Mouse (Mus musculus): ENCODE results near the gene Cacnb1. TPM values are rescaled to one million over a fixed set of nuclear protein-coding genes. Genes with fewer than 3 reads are reported as not detected.

Cacnb1 gene
- polyA plus RNA-seq, 1 experiment = 5.2 TPM

GRCm38 (mm10) chr11:98021118-98021517 is 1.7 kb downstream of the Cacnb1 start:
- no peaks in the 10 kb centered on the region for H3K27me3 ChIP-seq (ENCODE audit: control insufficient read depth, insufficient read depth, low read length, poor library complexity, severe bottlenecking)
- H3K36me3 ChIP-seq (ENCODE audit: control insufficient read depth, insufficient read depth, low read length, poor library complexity, severe bottlenecking) = no peaks in the 10 kb centered on the region
- H3K27ac ChIP-seq (ENCODE audit: insufficient read depth, low read length) = no peak overlapping the region
- TF ChIP-seq POLR2A (IDR thresholded peaks at IDR 0.05; ENCODE audit: insufficient read depth, low read length) = no peak
- TF ChIP-seq CTCF (IDR thresholded peaks at IDR 0.05; ENCODE audit: low read depth, low read length) = no peak
- no peak for TF ChIP-seq EP300 (IDR thresholded peaks at IDR 0.05; ENCODE audit: insufficient read depth, low read depth, low read length)
- H3K4me1 ChIP-seq (ENCODE audit: control insufficient read depth, insufficient read depth, low read length) = peaks cover 7% of the 10 kb centered on the region
- no peak overlapping the region for H3K9ac ChIP-seq (ENCODE audit: low read depth, poor library complexity, severe bottlenecking)
- no peaks in the 10 kb centered on the region for H3K9me3 ChIP-seq (replicated peaks; ENCODE audit: control insufficient read depth, insufficient read depth, low read length, poor library complexity, severe bottlenecking)
- no peak overlapping the region for H3K4me3 ChIP-seq (ENCODE audit: low read depth, low read length)

- H3K27me3 ChIP-seq (ENCODE audit: control insufficient read depth, insufficient read depth, low read length, poor library complexity, severe bottlenecking) = no peaks in the 10 kb centered on the region
- H3K4me1 ChIP-seq (ENCODE audit: control insufficient read depth, insufficient read depth, low read length) = peaks cover 7% of the 10 kb centered on the region
- H3K36me3 ChIP-seq (ENCODE audit: control insufficient read depth, insufficient read depth, low read length, poor library complexity, severe bottlenecking) = no peaks in the 10 kb centered on the region
- no peak overlapping the region for H3K4me3 ChIP-seq (ENCODE audit: low read depth, low read length)
- H3K9ac ChIP-seq (ENCODE audit: low read depth, poor library complexity, severe bottlenecking) = no peak overlapping the region
- no peaks in the 10 kb centered on the region for H3K9me3 ChIP-seq (replicated peaks; ENCODE audit: control insufficient read depth, insufficient read depth, low read length, poor library complexity, severe bottlenecking)
- no peak overlapping the region for H3K27ac ChIP-seq (ENCODE audit: insufficient read depth, low read length)
- TF ChIP-seq CTCF (IDR thresholded peaks at IDR 0.05; ENCODE audit: low read depth, low read length) (no peak), POLR2A (IDR thresholded peaks at IDR 0.05; ENCODE audit: insufficient read depth, low read length) (no peak), EP300 (IDR thresholded peaks at IDR 0.05; ENCODE audit: insufficient read depth, low read depth, low read length) (no peak)
Measured at GRCm38 (mm10) chr11:98020710-98021109, 2.1 kb downstream of the Cacnb1 start.

GRCm38 (mm10) chr11:98019883-98020610 is 2.8 kb downstream of the Cacnb1 start:
- peaks cover 6% of the 10 kb centered on the region for H3K4me1 ChIP-seq (ENCODE audit: control insufficient read depth, insufficient read depth, low read length)
- no peak overlapping the region for H3K27ac ChIP-seq (ENCODE audit: insufficient read depth, low read length)
- H3K36me3 ChIP-seq (ENCODE audit: control insufficient read depth, insufficient read depth, low read length, poor library complexity, severe bottlenecking) = no peaks in the 10 kb centered on the region
- H3K9ac ChIP-seq (ENCODE audit: low read depth, poor library complexity, severe bottlenecking) = no peak overlapping the region
- H3K9me3 ChIP-seq (replicated peaks; ENCODE audit: control insufficient read depth, insufficient read depth, low read length, poor library complexity, severe bottlenecking) = no peaks in the 10 kb centered on the region
- no peak overlapping the region for H3K4me3 ChIP-seq (ENCODE audit: low read depth, low read length)
- TF ChIP-seq EP300 (IDR thresholded peaks at IDR 0.05; ENCODE audit: insufficient read depth, low read depth, low read length) = no peak
- TF ChIP-seq CTCF (IDR thresholded peaks at IDR 0.05; ENCODE audit: low read depth, low read length) = no peak
- no peaks in the 10 kb centered on the region for H3K27me3 ChIP-seq (ENCODE audit: control insufficient read depth, insufficient read depth, low read length, poor library complexity, severe bottlenecking)

DNA sequence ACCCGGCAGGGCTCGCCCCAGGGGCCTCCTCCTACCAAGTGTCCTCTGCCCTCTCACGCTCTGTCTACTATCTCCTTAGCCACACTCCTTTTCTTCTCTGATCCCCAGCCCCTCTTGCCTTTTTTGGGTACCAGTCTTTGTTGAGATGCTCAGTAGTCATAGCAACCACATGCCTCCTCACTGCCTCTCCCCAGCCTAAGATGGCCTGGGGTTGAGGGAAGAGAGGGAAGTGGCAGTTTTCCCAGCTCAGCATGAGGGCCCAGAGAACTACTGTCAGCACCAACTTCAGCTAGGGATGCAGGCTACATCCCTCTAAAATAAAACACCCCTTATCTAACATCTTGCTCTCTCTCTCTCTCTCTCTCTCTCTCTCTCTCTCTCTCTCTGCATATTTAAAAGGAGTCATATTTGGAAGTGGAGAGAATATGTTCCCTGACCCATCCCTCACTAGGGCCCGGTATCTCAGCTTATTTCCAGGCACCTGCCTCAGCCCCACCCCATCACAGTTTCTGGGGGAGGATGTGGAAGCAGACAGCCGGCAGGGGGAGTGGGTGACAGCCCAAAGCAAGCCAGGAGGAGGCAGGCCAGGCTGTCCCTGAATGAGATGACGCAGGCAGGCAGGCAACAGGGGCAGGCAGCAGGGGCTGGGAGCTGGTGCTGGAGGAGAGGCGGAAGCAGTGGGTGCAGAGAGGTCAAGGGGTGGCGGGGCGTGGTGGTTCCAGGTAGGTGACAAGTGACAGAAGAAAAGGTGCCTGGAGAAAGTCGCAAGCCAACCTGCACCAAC is 3.8 kb downstream of the Cacnb1 start:
- Histone ChIP-seq H3K9ac (ENCODE audit: low read depth, poor library complexity, severe bottlenecking) (no peak overlapping the region), H3K27ac (ENCODE audit: insufficient read depth, low read length) (no peak overlapping the region), H3K9me3 (replicated peaks; ENCODE audit: control insufficient read depth, insufficient read depth, low read length, poor library complexity, severe bottlenecking) (no peaks in the 10 kb centered on the region), H3K27me3 (ENCODE audit: control insufficient read depth, insufficient read depth, low read length, poor library complexity, severe bottlenecking) (no peaks in the 10 kb centered on the region), H3K4me3 (ENCODE audit: low read depth, low read length) (peak overlapping the region; percentile 3; the same call in 1 of the 2 replicates), H3K4me1 (ENCODE audit: control insufficient read depth, insufficient read depth, low read length) (peaks cover 6% of the 10 kb centered on the region), H3K36me3 (ENCODE audit: control insufficient read depth, insufficient read depth, low read length, poor library complexity, severe bottlenecking) (no peaks in the 10 kb centered on the region)
- TF ChIP-seq POLR2A (IDR thresholded peaks at IDR 0.05; ENCODE audit: insufficient read depth, low read length) (no peak), CTCF (IDR thresholded peaks at IDR 0.05; ENCODE audit: low read depth, low read length) (peak; percentile 62)

DNA sequence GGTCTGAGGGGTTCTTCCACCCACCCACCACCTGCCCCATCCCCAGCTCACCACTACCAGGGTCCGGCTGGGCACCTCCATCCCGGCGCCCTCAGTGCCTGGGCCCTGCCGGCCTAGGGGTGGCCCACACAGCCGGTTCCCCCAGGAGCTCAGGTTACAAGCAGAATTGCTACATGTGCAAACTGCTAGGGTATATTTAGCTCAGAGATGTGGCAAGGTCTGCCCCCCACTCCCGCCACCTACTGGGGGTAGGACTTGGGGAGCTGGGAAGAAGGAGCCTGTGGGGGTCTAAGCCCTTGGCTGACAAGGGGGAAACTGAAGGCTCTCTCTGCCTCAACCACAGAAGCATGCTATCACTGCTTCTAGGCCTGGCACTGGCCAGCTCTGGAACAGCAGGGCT is 4.6 kb downstream of the Cacnb1 start:
- TF ChIP-seq EP300 (IDR thresholded peaks at IDR 0.05; ENCODE audit: insufficient read depth, low read depth, low read length) = no peak
- no peak for TF ChIP-seq POLR2A (IDR thresholded peaks at IDR 0.05; ENCODE audit: insufficient read depth, low read length)
- TF ChIP-seq CTCF (IDR thresholded peaks at IDR 0.05; ENCODE audit: low read depth, low read length) = no peak
- Histone ChIP-seq H3K27me3 (ENCODE audit: control insufficient read depth, insufficient read depth, low read length, poor library complexity, severe bottlenecking) (no peaks in the 10 kb centered on the region), H3K4me3 (ENCODE audit: low read depth, low read length) (no peak overlapping the region), H3K36me3 (ENCODE audit: control insufficient read depth, insufficient read depth, low read length, poor library complexity, severe bottlenecking) (no peaks in the 10 kb centered on the region), H3K9me3 (replicated peaks; ENCODE audit: control insufficient read depth, insufficient read depth, low read length, poor library complexity, severe bottlenecking) (no peaks in the 10 kb centered on the region), H3K27ac (ENCODE audit: insufficient read depth, low read length) (no peak overlapping the region), H3K4me1 (ENCODE audit: control insufficient read depth, insufficient read depth, low read length) (peaks cover 6% of the 10 kb centered on the region), H3K9ac (ENCODE audit: low read depth, poor library complexity, severe bottlenecking) (no peak overlapping the region)

DNA sequence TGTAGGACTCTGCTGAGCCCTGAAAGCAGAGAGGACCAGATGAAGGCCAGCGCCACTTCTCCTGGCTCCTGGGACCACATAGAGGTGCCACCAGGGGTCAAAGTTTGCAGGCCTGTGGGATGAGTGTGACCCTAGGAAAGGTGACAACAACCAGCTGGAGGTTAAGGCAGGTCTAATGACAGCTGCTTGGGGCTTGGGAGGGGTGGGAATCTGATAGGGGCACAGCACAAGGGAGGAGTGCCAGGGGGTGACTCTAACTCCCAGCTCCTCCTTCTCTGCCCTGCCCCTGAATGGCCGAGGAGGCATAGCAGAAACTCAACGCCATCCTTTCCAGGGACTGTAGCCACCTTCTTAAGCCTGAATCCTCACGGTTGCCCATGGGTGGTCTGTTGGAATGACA is 6.0 kb downstream of the Cacnb1 start:
- Histone ChIP-seq H3K4me1 (ENCODE audit: control insufficient read depth, insufficient read depth, low read length) (peaks cover 6% of the 10 kb centered on the region), H3K27ac (ENCODE audit: insufficient read depth, low read length) (no peak overlapping the region), H3K27me3 (ENCODE audit: control insufficient read depth, insufficient read depth, low read length, poor library complexity, severe bottlenecking) (no peaks in the 10 kb centered on the region), H3K9ac (ENCODE audit: low read depth, poor library complexity, severe bottlenecking) (no peak overlapping the region), H3K9me3 (replicated peaks; ENCODE audit: control insufficient read depth, insufficient read depth, low read length, poor library complexity, severe bottlenecking) (no peaks in the 10 kb centered on the region), H3K36me3 (ENCODE audit: control insufficient read depth, insufficient read depth, low read length, poor library complexity, severe bottlenecking) (no peaks in the 10 kb centered on the region), H3K4me3 (ENCODE audit: low read depth, low read length) (no peak overlapping the region)
- TF ChIP-seq EP300 (IDR thresholded peaks at IDR 0.05; ENCODE audit: insufficient read depth, low read depth, low read length) (no peak), CTCF (IDR thresholded peaks at IDR 0.05; ENCODE audit: low read depth, low read length) (no peak), POLR2A (IDR thresholded peaks at IDR 0.05; ENCODE audit: insufficient read depth, low read length) (no peak)

All from ES-Bruce4 (cell line).